Mouse (Mus musculus): Measurements from ENCODE around the gene Alkbh6. TPM values are rescaled to one million over a fixed set of nuclear protein-coding genes. Genes with fewer than 3 reads are reported as not detected.

Alkbh6 gene
- total and polyA plus RNA-seq, 3 experiments = 24.0 to 61.7 (median 29.5) TPM

GRCm38 (mm10) chr7:30274383-30274782 lies 34.1 kb upstream of the Alkbh6 start:
- Histone ChIP-seq H3K27ac (no peak overlapping the region), H3K27me3 (ENCODE audit: control insufficient read depth, insufficient read depth, low read length) (no peaks in the 10 kb centered on the region), H3K4me3 (no peak overlapping the region), H3K4me1 (ENCODE audit: control insufficient read depth, insufficient read depth, low read length) (no peaks in the 10 kb centered on the region), H3K79me2 (replicated peaks; ENCODE audit: control insufficient read depth, insufficient read depth, low read length) (no peaks in the 10 kb centered on the region), H3K9ac (ENCODE audit: low read depth, low read length) (no peak overlapping the region), H3K36me3 (ENCODE audit: control insufficient read depth, insufficient read depth, low read length) (no peaks in the 10 kb centered on the region)
- 84% methylated on average over 6 of the region's 6 CpGs for WGBS
- intact Hi-C loops (cut with DNase I) = no loop called here
- TF ChIP-seq EP300 (IDR thresholded peaks at IDR 0.05; ENCODE audit: insufficient read depth, low read depth, low read length) (no peak), CTCF (IDR thresholded peaks at IDR 0.05) (no peak), POLR2A (IDR thresholded peaks at IDR 0.05; ENCODE audit: insufficient read depth, low read depth, low read length) (no peak)
- no peak for DNase-seq

DNA sequence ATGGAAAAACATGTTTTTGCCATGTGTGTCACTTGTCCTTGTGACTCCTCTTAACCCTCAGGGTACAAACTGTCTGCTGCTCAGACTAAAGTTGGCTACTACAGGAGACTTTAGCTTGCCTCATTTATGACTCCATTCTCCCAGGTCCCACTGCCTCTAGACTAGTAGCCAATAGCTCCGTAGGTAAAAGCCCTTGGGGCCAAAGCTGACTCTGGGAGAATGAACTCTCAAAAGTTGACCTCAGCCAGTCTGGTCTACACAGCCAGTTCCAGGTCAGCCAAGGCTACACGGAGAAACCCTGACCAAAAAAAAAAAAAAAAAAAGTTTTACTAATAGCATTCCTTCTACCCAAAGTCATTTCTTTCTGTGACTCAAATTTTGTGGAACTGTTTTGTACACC lies 29.6 kb upstream of the Alkbh6 start:
- WGBS = 33% methylated on average over 2 of the region's 2 CpGs
- Histone ChIP-seq H3K4me1 (ENCODE audit: control insufficient read depth, insufficient read depth, low read length) (no peaks in the 10 kb centered on the region; the same call in 1 of the 2 replicates), H3K9ac (ENCODE audit: low read depth, low read length) (no peak overlapping the region), H3K4me3 (no peak overlapping the region), H3K27me3 (ENCODE audit: control insufficient read depth, insufficient read depth, low read length) (no peaks in the 10 kb centered on the region), H3K36me3 (ENCODE audit: control insufficient read depth, insufficient read depth, low read length) (no peaks in the 10 kb centered on the region), H3K27ac (no peak overlapping the region), H3K79me2 (replicated peaks; ENCODE audit: control insufficient read depth, insufficient read depth, low read length) (no peaks in the 10 kb centered on the region)
- no peak for DNase-seq
- TF ChIP-seq EP300 (IDR thresholded peaks at IDR 0.05; ENCODE audit: insufficient read depth, low read depth, low read length) = no peak
- TF ChIP-seq POLR2A (IDR thresholded peaks at IDR 0.05; ENCODE audit: insufficient read depth, low read depth, low read length) = no peak
- no peak for TF ChIP-seq CTCF (IDR thresholded peaks at IDR 0.05)
- intact Hi-C loops (cut with DNase I) = no loop called here

- H3K27ac ChIP-seq = no peak overlapping the region; the same call in 1 of the 2 replicates
- H3K79me2 ChIP-seq (replicated peaks; ENCODE audit: control insufficient read depth, insufficient read depth, low read length) = no peaks in the 10 kb centered on the region
- no peaks in the 10 kb centered on the region for H3K27me3 ChIP-seq (ENCODE audit: control insufficient read depth, insufficient read depth, low read length)
- intact Hi-C loops (cut with DNase I) = no loop called here
- no peaks in the 10 kb centered on the region for H3K36me3 ChIP-seq (ENCODE audit: control insufficient read depth, insufficient read depth, low read length)
- peak overlapping the region; percentile 90 for H3K4me3 ChIP-seq
- no peak overlapping the region for H3K9ac ChIP-seq (ENCODE audit: low read depth, low read length)
- 0% methylated on average over 6 of the region's 6 CpGs for WGBS
- no peaks in the 10 kb centered on the region; the same call in 1 of the 2 replicates for H3K4me1 ChIP-seq (ENCODE audit: control insufficient read depth, insufficient read depth, low read length)
- no peak for TF ChIP-seq CTCF (IDR thresholded peaks at IDR 0.05)
- no peak for TF ChIP-seq POLR2A (IDR thresholded peaks at IDR 0.05; ENCODE audit: insufficient read depth, low read depth, low read length)
- TF ChIP-seq EP300 (IDR thresholded peaks at IDR 0.05; ENCODE audit: insufficient read depth, low read depth, low read length) = no peak
- DNase-seq = no peak
Observed at GRCm38 (mm10) chr7:30279536-30279935, 29.0 kb upstream of the Alkbh6 start.

GRCm38 (mm10) chr7:30279951-30280669 lies 28.4 kb upstream of the Alkbh6 start, which contains the start of the genes Thap8 and Wdr62:
TSS of gene Thap8 (plus strand) at chr7:30280094.
TSS of gene Wdr62 (minus strand) at chr7:30280419.
- peak; percentile 91 to 93 for DNase-seq
- Histone ChIP-seq H3K4me3 (peak within 1 kb of the TSS; percentile 90), H3K9ac (ENCODE audit: low read depth, low read length) (peak within 1 kb of the TSS; percentile 36), H3K27ac (peak within 1 kb of the TSS; percentile 91), H3K79me2 (replicated peaks; ENCODE audit: control insufficient read depth, insufficient read depth, low read length) (no peaks in the 10 kb centered on the region), H3K27me3 (ENCODE audit: control insufficient read depth, insufficient read depth, low read length) (no peaks in the 10 kb centered on the region), H3K36me3 (ENCODE audit: control insufficient read depth, insufficient read depth, low read length) (no peaks in the 10 kb centered on the region), H3K4me1 (ENCODE audit: control insufficient read depth, insufficient read depth, low read length) (no peaks in the 10 kb centered on the region; the same call in 1 of the 2 replicates)
- WGBS = under 1% methylated on average over 48 of the region's 49 CpGs
- intact Hi-C loops (cut with DNase I) = loop anchor here (1.0 kb wide), 1 partner anchor 49 kb away; the partner anchor contains the start of gene Polr2i
- TF ChIP-seq EP300 (IDR thresholded peaks at IDR 0.05; ENCODE audit: insufficient read depth, low read depth, low read length) (no peak), POLR2A (IDR thresholded peaks at IDR 0.05; ENCODE audit: insufficient read depth, low read depth, low read length) (peak; percentile 67; the same call in 1 of the 2 replicates), CTCF (IDR thresholded peaks at IDR 0.05) (0 out of 2 replicates have a peak, but pooled peaks have one; percentile 2)

- peak; percentile 88 to 91 for DNase-seq
- Histone ChIP-seq H3K79me2 (replicated peaks; ENCODE audit: control insufficient read depth, insufficient read depth, low read length) (no peaks in the 10 kb centered on the region), H3K9ac (ENCODE audit: low read depth, low read length) (peak overlapping the region; percentile 36), H3K27ac (peak overlapping the region; percentile 91), H3K4me1 (ENCODE audit: control insufficient read depth, insufficient read depth, low read length) (no peaks in the 10 kb centered on the region; the same call in 1 of the 2 replicates), H3K4me3 (peak overlapping the region; percentile 90), H3K27me3 (ENCODE audit: control insufficient read depth, insufficient read depth, low read length) (no peaks in the 10 kb centered on the region), H3K36me3 (ENCODE audit: control insufficient read depth, insufficient read depth, low read length) (no peaks in the 10 kb centered on the region)
- TF ChIP-seq CTCF (IDR thresholded peaks at IDR 0.05) = no peak
- TF ChIP-seq POLR2A (IDR thresholded peaks at IDR 0.05; ENCODE audit: insufficient read depth, low read depth, low read length) = peak; percentile 64
- TF ChIP-seq EP300 (IDR thresholded peaks at IDR 0.05; ENCODE audit: insufficient read depth, low read depth, low read length) = no peak; the same call in 1 of the 2 replicates
- under 1% methylated on average over 20 of the region's 20 CpGs for WGBS
- intact Hi-C loops (cut with DNase I) = loop anchor here (1.0 kb wide), 1 partner anchor 49 kb away; the partner anchor contains the start of gene Polr2i
Observed at GRCm38 (mm10) chr7:30280670-30281138, 27.8 kb upstream of the Alkbh6 start.

- Histone ChIP-seq H3K9ac (ENCODE audit: low read depth, low read length) (no peak overlapping the region), H3K27me3 (ENCODE audit: control insufficient read depth, insufficient read depth, low read length) (no peaks in the 10 kb centered on the region), H3K4me1 (ENCODE audit: control insufficient read depth, insufficient read depth, low read length) (no peaks in the 10 kb centered on the region; the same call in 1 of the 2 replicates), H3K27ac (no peak overlapping the region), H3K79me2 (replicated peaks; ENCODE audit: control insufficient read depth, insufficient read depth, low read length) (no peaks in the 10 kb centered on the region), H3K36me3 (ENCODE audit: control insufficient read depth, insufficient read depth, low read length) (no peaks in the 10 kb centered on the region), H3K4me3 (no peak overlapping the region)
- intact Hi-C loops (cut with DNase I) = no loop called here
- no peak for DNase-seq
- 80% methylated on average over 4 of the region's 4 CpGs for WGBS
- no peak for TF ChIP-seq EP300 (IDR thresholded peaks at IDR 0.05; ENCODE audit: insufficient read depth, low read depth, low read length)
- no peak for TF ChIP-seq POLR2A (IDR thresholded peaks at IDR 0.05; ENCODE audit: insufficient read depth, low read depth, low read length)
- no peak for TF ChIP-seq CTCF (IDR thresholded peaks at IDR 0.05)
Observed at GRCm38 (mm10) chr7:30281522-30281921, 27.0 kb upstream of the Alkbh6 start.
